Mouse (Mus musculus) cortical plate, adult 2 months (tissue): ENCODE data around the gene Accs.

Experiments used
- CTCF ChIP-seq: fragments of 200-500 bp; IDR thresholded peaks from 2 replicates; pipeline ENCODE4 v1.5.1; 2011; ENCODE audit warnings: mild to moderate bottlenecking, control low read depth, low read length; ENCODE audit not compliant: insufficient read depth; ENCODE audit errors: extremely low read depth
- POLR2A ChIP-seq: fragments of 200-500 bp; IDR thresholded peaks from 2 replicates; pipeline ENCODE4 v1.6.1; 2011; ENCODE audit warnings: mild to moderate bottlenecking, low read length, control low read depth; ENCODE audit not compliant: insufficient read depth; ENCODE audit errors: extremely low read depth

DNA sequence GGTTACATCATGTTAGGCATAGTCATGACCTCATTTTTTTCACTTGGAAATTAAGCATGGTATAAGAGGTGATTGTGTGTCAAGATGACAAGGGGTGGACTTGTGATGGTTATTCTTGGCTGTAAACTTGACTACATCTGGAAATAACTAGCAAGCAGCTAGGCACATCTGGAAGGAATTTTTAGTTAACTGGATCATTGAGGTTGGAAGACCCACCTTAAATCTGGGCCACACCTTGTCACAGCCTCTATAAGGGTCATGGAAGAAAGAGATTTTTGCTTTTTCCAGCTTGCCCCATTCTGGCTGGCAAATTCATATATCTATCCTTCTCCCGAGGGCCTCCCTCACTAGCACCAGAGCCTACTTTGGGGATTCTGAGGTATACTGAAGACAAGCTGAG is 1.6 kb upstream of the Accs start:
- no peak for TF ChIP-seq CTCF
- TF ChIP-seq POLR2A, result no peak
